Mouse (Mus musculus): ENCODE results near the gene Tnk2.

DNA sequence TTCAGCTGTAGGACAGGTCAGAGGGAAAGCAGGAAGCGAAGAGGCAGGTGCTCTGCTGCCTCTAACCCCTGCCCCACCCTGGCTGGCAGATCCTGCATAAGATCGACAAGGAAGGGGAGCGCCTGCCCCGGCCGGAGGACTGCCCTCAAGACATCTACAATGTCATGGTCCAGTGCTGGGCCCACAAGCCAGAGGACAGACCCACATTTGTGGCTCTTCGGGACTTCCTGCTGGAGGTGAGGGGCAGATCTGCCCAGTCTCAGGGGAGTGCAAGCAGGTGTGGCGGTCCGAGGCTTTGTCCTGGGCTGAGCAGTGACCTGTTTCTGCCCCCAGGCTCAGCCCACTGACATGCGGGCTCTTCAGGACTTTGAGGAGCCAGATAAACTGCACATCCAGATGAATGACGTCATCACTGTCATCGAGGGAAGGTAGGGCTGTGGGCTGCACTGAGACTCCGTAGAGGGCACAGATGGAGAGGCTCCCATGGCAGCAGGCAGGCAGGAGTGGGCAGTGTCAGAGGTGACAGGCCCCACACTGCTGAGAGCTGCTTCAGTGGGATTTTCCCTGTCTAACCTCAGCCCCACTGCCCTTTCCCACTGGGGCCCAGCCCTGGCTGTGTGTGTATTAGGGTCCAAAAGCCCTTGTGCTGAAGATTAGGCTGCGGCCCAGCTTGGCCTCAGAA, 27.7 kb downstream of the Tnk2 start:
- TF ChIP-seq POLR2A (IDR thresholded peaks at IDR 0.05; ENCODE audit: extremely low read depth, insufficient read depth, low read length) (no peak), CTCF (IDR thresholded peaks at IDR 0.05; ENCODE audit: low read depth, low read length) (no peak)

Measured in liver, adult 2 months (tissue).